Mouse (Mus musculus): ENCODE measurements at regions not wholly inside any gene's neighbourhood (a gene's known extent, or its start where the extent isn't known, plus 50 kb on each side); places are given as distances from the start of the nearest gene placed in this dataset.

GRCm38 (mm10) chr9:113567705-113568104 lies 140.4 kb downstream of the Pdcd6ip start:
- TF ChIP-seq POLR2A (IDR thresholded peaks at IDR 0.05; ENCODE audit: insufficient read depth, low read length) = no peak
- TF ChIP-seq CTCF (IDR thresholded peaks at IDR 0.05; ENCODE audit: low read depth, low read length) = no peak

Measured in ES-Bruce4 (cell line).